Mouse (Mus musculus) ovary, postnatal 14 days (tissue): ENCODE results near the gene Bora.
A peak's percentile ranks its signal among the peaks of the same experiment; 100 is the strongest.

Experiments used
- DNase-seq: peaks from one replicate; pipeline ENCODE4 v3.0.0; 2022; ENCODE audit warnings: low spot score

Gene Bora

GRCm38 (mm10) chr14:99063091-99063490 is 17.1 kb downstream of the Bora start:
- DNase-seq, result no peak

- DNase-seq, result no peak
Observed at GRCm38 (mm10) chr14:99071146-99071545, 25.1 kb downstream of the Bora start.

- no peak for DNase-seq
Observed at GRCm38 (mm10) chr14:99088947-99089346, 42.9 kb downstream of the Bora start.

- peak; percentile 96 for DNase-seq
Observed at GRCm38 (mm10) chr14:99099267-99099966, 53.4 kb downstream of the Bora start, which contains the start of the genes Pibf1 and Dis3. Gene Pibf1 (plus strand): TSS chr14:99099424. Gene Dis3 (minus strand): TSS chr14:99099770.

GRCm38 (mm10) chr14:99099967-99100587 is 54.1 kb downstream of the Bora start:
- no peak for DNase-seq

- DNase-seq, result no peak
Observed at GRCm38 (mm10) chr14:99103050-99103449, 57.0 kb downstream of the Bora start.

- no peak for DNase-seq
Observed at GRCm38 (mm10) chr14:99104542-99105123, 58.6 kb downstream of the Bora start.

GRCm38 (mm10) chr14:99106671-99107070 is 60.6 kb downstream of the Bora start:
- no peak for DNase-seq

GRCm38 (mm10) chr14:99107631-99108187 is 61.7 kb downstream of the Bora start:
- no peak for DNase-seq

GRCm38 (mm10) chr14:99108762-99109161 is 62.7 kb downstream of the Bora start:
- DNase-seq, result no peak

GRCm38 (mm10) chr14:99117576-99117975 is 71.6 kb downstream of the Bora start:
- no peak for DNase-seq

GRCm38 (mm10) chr14:99121584-99122339 is 75.7 kb downstream of the Bora start:
- DNase-seq, result no peak

- DNase-seq, result no peak
Observed at GRCm38 (mm10) chr14:99124076-99124475, 78.1 kb downstream of the Bora start.
